Comparison of ENCODE assay signal across 8 mouse cellular contexts in genomic region chr2:32319586-32320580, GRCm38 (mm10). TPM values are rescaled to one million over a fixed set of nuclear protein-coding genes. Genes with fewer than 3 reads are reported as not detected.
DNase-seq lines count a peak whose midpoint lies in the region; ATAC-seq lines count a peak whose summit lies in the region.

No protein-coding gene starts in this region.

- H3K4me3 ChIP-seq in kidney, embryonic 16.5 days (ENCODE audit: low read length) = no peak overlapping the region
- no peak overlapping the region for H3K4me3 ChIP-seq in heart, embryonic 11.5 days (ENCODE audit: low read depth, low read length)
- peak overlapping the region; percentile 19 for H3K4me3 ChIP-seq in lung, embryonic 16.5 days (ENCODE audit: low read length)

- no peaks in the 10 kb centered on the region for H3K27me3 ChIP-seq in kidney, embryonic 16.5 days (ENCODE audit: insufficient read depth, low read length)
- peaks cover 3% of the 10 kb centered on the region for H3K27me3 ChIP-seq in heart, embryonic 11.5 days (ENCODE audit: control insufficient read depth, insufficient read depth, low read length)
- H3K27me3 ChIP-seq in lung, embryonic 16.5 days (ENCODE audit: control insufficient read depth, insufficient read depth, low read depth, low read length) = no peaks in the 10 kb centered on the region

- peak overlapping the region; percentile 92; the same call in 1 of the 2 replicates for H3K27ac ChIP-seq in kidney, embryonic 16.5 days (ENCODE audit: low read length)
- H3K27ac ChIP-seq in heart, embryonic 11.5 days (ENCODE audit: low read depth, low read length) = no peak overlapping the region
- peak overlapping the region; percentile 98 for H3K27ac ChIP-seq in lung, embryonic 16.5 days (ENCODE audit: low read length)

- peak overlapping the region; percentile 62 for H3K4me2 ChIP-seq in kidney, embryonic 16.5 days (replicated peaks; ENCODE audit: low read depth, low read length)
- H3K4me2 ChIP-seq in heart, embryonic 11.5 days = peak overlapping the region; percentile 74; the same call in 1 of the 2 replicates
- H3K4me2 ChIP-seq in lung, embryonic 16.5 days (ENCODE audit: low read depth, low read length) = peak overlapping the region; percentile 69

- DNase-seq in kidney, adult 11 months = no peak
- peak; percentile 66 for DNase-seq in embryo, embryonic 11.5 days (ENCODE audit: low read depth, low spot score)
- no peak for DNase-seq in layer of hippocampus, adult 11-12 months (ENCODE audit: low spot score)
- DNase-seq in thymus, postnatal 14 days = no peak
- no peak for DNase-seq in adrenal gland, adult (ENCODE audit: inconsistent age in 2 of 2, low spot score in 1 of 2)

- no peak overlapping the region for H3K9ac ChIP-seq in kidney, embryonic 16.5 days (replicated peaks; ENCODE audit: low read length)
- no peak overlapping the region for H3K9ac ChIP-seq in heart, embryonic 11.5 days (ENCODE audit: low read depth, low read length)
- H3K9ac ChIP-seq in lung, embryonic 16.5 days (ENCODE audit: low read length) = peak overlapping the region; percentile 28; the same call in 1 of the 2 replicates

- no peaks in the 10 kb centered on the region for H3K36me3 ChIP-seq in kidney, embryonic 16.5 days (ENCODE audit: insufficient read depth, low read length)
- no peaks in the 10 kb centered on the region for H3K36me3 ChIP-seq in heart, embryonic 11.5 days (ENCODE audit: control insufficient read depth, insufficient read depth, low read length)
- no peaks in the 10 kb centered on the region for H3K36me3 ChIP-seq in lung, embryonic 16.5 days (ENCODE audit: control insufficient read depth, insufficient read depth, low read length)

- no peak for ATAC-seq in kidney, embryonic 16.5 days (ENCODE audit: low FRiP score, low TSS enrichment)
- no peak for ATAC-seq in heart, embryonic 11.5 days (replicated peaks; ENCODE audit: insufficient number of reproducible peaks, low FRiP score, low TSS enrichment)
- peak; percentile 47 for ATAC-seq in lung, embryonic 16.5 days (ENCODE audit: low read depth)

- H3K4me1 ChIP-seq in kidney, embryonic 16.5 days (ENCODE audit: insufficient read depth, low read length) = peaks cover 51% of the 10 kb centered on the region
- peaks cover 42% of the 10 kb centered on the region for H3K4me1 ChIP-seq in heart, embryonic 11.5 days (ENCODE audit: control insufficient read depth, insufficient read depth, low read length)
- H3K4me1 ChIP-seq in lung, embryonic 16.5 days (replicated peaks; ENCODE audit: control insufficient read depth, insufficient read depth, low read length) = peaks cover 52% of the 10 kb centered on the region

- no peaks in the 10 kb centered on the region for H3K9me3 ChIP-seq in kidney, embryonic 16.5 days (ENCODE audit: low read length)
- no peaks in the 10 kb centered on the region for H3K9me3 ChIP-seq in heart, embryonic 11.5 days (replicated peaks; ENCODE audit: control insufficient read depth, low read length)
- H3K9me3 ChIP-seq in lung, embryonic 16.5 days (ENCODE audit: control insufficient read depth, low read length) = no peaks in the 10 kb centered on the region

- 20% methylated on average over 9 of the region's 9 CpGs for WGBS in kidney, embryonic 16.5 days
- 34% methylated on average over 9 of the region's 9 CpGs for WGBS in heart, embryonic 11.5 days (ENCODE audit: insufficient replicate concordance)
- WGBS in lung, embryonic 16.5 days = 35% methylated on average over 9 of the region's 9 CpGs

RNA-seq across cellular contexts. Expression of gene Swi5, which starts 32.0 kb away (rescaled TPM):
- 407 and 433 TPM in 2 replicates for polyA plus RNA-seq in kidney, embryonic 16.5 days (2015; fragmentation: Nextera tagmentation; extraction: Ambion mirVana)
- polyA plus RNA-seq in heart, embryonic 11.5 days (2014; fragmentation: Nextera tagmentation; extraction: Ambion mirVana) = 125 and 339 TPM in 2 replicates
- polyA plus RNA-seq in lung, embryonic 16.5 days (2015; fragmentation: Nextera tagmentation; extraction: Ambion mirVana) = 396 and 415 TPM in 2 replicates

RNA-seq across cellular contexts. Expression of gene Ciz1, which starts 32.2 kb away (rescaled TPM):
- polyA plus RNA-seq in kidney, embryonic 16.5 days (2015; fragmentation: Nextera tagmentation; extraction: Ambion mirVana) = 54.9 and 66.7 TPM in 2 replicates
- 32.1 and 35.8 TPM in 2 replicates for polyA plus RNA-seq in heart, embryonic 11.5 days (2014; fragmentation: Nextera tagmentation; extraction: Ambion mirVana)
- 46.1 and 50.7 TPM in 2 replicates for polyA plus RNA-seq in lung, embryonic 16.5 days (2015; fragmentation: Nextera tagmentation; extraction: Ambion mirVana)

RNA-seq across cellular contexts. Expression of gene Golga2, which starts 32.7 kb away (rescaled TPM):
- polyA plus RNA-seq in kidney, embryonic 16.5 days (2015; fragmentation: Nextera tagmentation; extraction: Ambion mirVana) = 26.6 and 28.0 TPM in 2 replicates
- 20.5 and 26.8 TPM in 2 replicates for polyA plus RNA-seq in heart, embryonic 11.5 days (2014; fragmentation: Nextera tagmentation; extraction: Ambion mirVana)
- 25.8 and 27.9 TPM in 2 replicates for polyA plus RNA-seq in lung, embryonic 16.5 days (2015; fragmentation: Nextera tagmentation; extraction: Ambion mirVana)

RNA-seq across cellular contexts. Expression of gene Dnm1, which starts 33.3 kb away (rescaled TPM):
- 5.4 TPM in 2 replicates for polyA plus RNA-seq in kidney, embryonic 16.5 days (2015; fragmentation: Nextera tagmentation; extraction: Ambion mirVana)
- polyA plus RNA-seq in heart, embryonic 11.5 days (2014; fragmentation: Nextera tagmentation; extraction: Ambion mirVana) = 10.1 and 11.6 TPM in 2 replicates
- polyA plus RNA-seq in lung, embryonic 16.5 days (2015; fragmentation: Nextera tagmentation; extraction: Ambion mirVana) = 5.7 and 5.9 TPM in 2 replicates

RNA-seq across cellular contexts. Expression of gene Uck1, which starts 59.9 kb away (rescaled TPM):
- 88.5 and 92.0 TPM in 2 replicates for polyA plus RNA-seq in kidney, embryonic 16.5 days (2015; fragmentation: Nextera tagmentation; extraction: Ambion mirVana)
- polyA plus RNA-seq in heart, embryonic 11.5 days (2014; fragmentation: Nextera tagmentation; extraction: Ambion mirVana) = 42.1 and 44.3 TPM in 2 replicates
- 60.8 and 63.8 TPM in 2 replicates for polyA plus RNA-seq in lung, embryonic 16.5 days (2015; fragmentation: Nextera tagmentation; extraction: Ambion mirVana)
